ENCODE assay signal across 7 mouse cellular contexts in genomic region chr5:24076986-24077718, GRCm38 (mm10). TPM values are rescaled to one million over a fixed set of nuclear protein-coding genes. Genes with fewer than 3 reads are reported as not detected.
DNase-seq lines count a peak whose midpoint lies in the region; ATAC-seq and TF ChIP-seq lines count a peak whose summit lies in the region.

No protein-coding gene starts in this region.

- WGBS in intestine, embryonic 15.5 days, result 2% methylated on average over 15 of the region's 15 CpGs
- under 1% methylated on average over 15 of the region's 15 CpGs for WGBS in midbrain, embryonic 12.5 days
- WGBS in small intestine, adult 2 months, result 1% methylated on average over 14 of the region's 15 CpGs

- no peak for TF ChIP-seq POLR2A in small intestine, adult 2 months (IDR thresholded peaks at IDR 0.05; ENCODE audit: low read depth, low read length)

- ATAC-seq in intestine, embryonic 15.5 days, result peak; percentile 85
- ATAC-seq in midbrain, embryonic 12.5 days (ENCODE audit: low FRiP score, low read depth), result peak; percentile 82

- H3K9me3 ChIP-seq in intestine, embryonic 15.5 days, result no peaks in the 10 kb centered on the region
- no peaks in the 10 kb centered on the region for H3K9me3 ChIP-seq in midbrain, embryonic 12.5 days

- H3K4me3 ChIP-seq in intestine, embryonic 15.5 days (replicated peaks), result peak overlapping the region; percentile 28
- peak overlapping the region; percentile 25 for H3K4me3 ChIP-seq in midbrain, embryonic 12.5 days
- no peak overlapping the region for H3K4me3 ChIP-seq in small intestine, adult 2 months (ENCODE audit: low read depth, low read length)

- intact Hi-C loops in gastrocnemius, postnatal 36 days (cut with DNase I), result loop anchor here (2.0 to 5.0 kb wide), 2 partner anchors 186 to 230 kb away; no protein-coding TSS in a partner anchor
- intact Hi-C loops in left cerebral cortex, postnatal 4 days (cut with DNase I), result loop anchor here (5.0 kb wide), 1 partner anchor 220 kb away; no protein-coding TSS in a partner anchor

- DNase-seq in adrenal gland, postnatal 14 days, result peak; percentile 81
- peak; percentile 60 for DNase-seq in embryo, embryonic 11.5 days (ENCODE audit: low read depth, low spot score)
- DNase-seq in gastrocnemius, postnatal 36 days, result peak; percentile 40 to 59
- peak; percentile 77 for DNase-seq in left cerebral cortex, postnatal 4 days

- peak; percentile 67; the same call in 1 of the 2 replicates for TF ChIP-seq CTCF in small intestine, adult 2 months (IDR thresholded peaks at IDR 0.05; ENCODE audit: extremely low read depth, insufficient read length, insufficient replicate concordance, low read depth, low read length)

- H3K9ac ChIP-seq in intestine, embryonic 15.5 days, result no peak overlapping the region
- no peak overlapping the region for H3K9ac ChIP-seq in midbrain, embryonic 12.5 days (replicated peaks)

- 0 out of 2 replicates have a peak overlapping the region, but pooled peaks have one; percentile 48 for H3K27ac ChIP-seq in intestine, embryonic 15.5 days
- peak overlapping the region; percentile 52 for H3K27ac ChIP-seq in midbrain, embryonic 12.5 days (replicated peaks)
- no peak overlapping the region for H3K27ac ChIP-seq in small intestine, adult 2 months (ENCODE audit: insufficient read depth, low read depth, low read length)

- 0 out of 2 replicates have a peak, but pooled peaks cover 3% of the 10 kb centered on the region for H3K27me3 ChIP-seq in intestine, embryonic 15.5 days (replicated peaks)
- no peaks in the 10 kb centered on the region for H3K27me3 ChIP-seq in midbrain, embryonic 12.5 days
- H3K27me3 ChIP-seq in small intestine, adult 2 months (ENCODE audit: control insufficient read depth, insufficient read depth, low read length), result no peaks in the 10 kb centered on the region

- H3K4me2 ChIP-seq in intestine, embryonic 15.5 days (replicated peaks), result peak overlapping the region; percentile 50
- peak overlapping the region; percentile 43 for H3K4me2 ChIP-seq in midbrain, embryonic 12.5 days (replicated peaks)

- no peaks in the 10 kb centered on the region for H3K36me3 ChIP-seq in intestine, embryonic 15.5 days
- H3K36me3 ChIP-seq in midbrain, embryonic 12.5 days, result no peaks in the 10 kb centered on the region
- H3K36me3 ChIP-seq in small intestine, adult 2 months (ENCODE audit: control insufficient read depth, insufficient read depth, low read length), result no peaks in the 10 kb centered on the region

- no peaks in the 10 kb centered on the region for H3K4me1 ChIP-seq in intestine, embryonic 15.5 days (replicated peaks)
- H3K4me1 ChIP-seq in midbrain, embryonic 12.5 days, result peaks cover 13% of the 10 kb centered on the region; the same call in 1 of the 2 replicates
- peaks cover 5% of the 10 kb centered on the region; the same call in 1 of the 2 replicates for H3K4me1 ChIP-seq in small intestine, adult 2 months (ENCODE audit: control insufficient read depth, insufficient read depth, insufficient read length, low read length)

RNA-seq across cellular contexts. Expression of gene Klhl7, which starts 23.3 kb away (rescaled TPM):
- 30.1 and 31.6 TPM in 2 replicates for total RNA-seq in adrenal gland, postnatal 14 days (2021)
- 10 to 100 TPM; 28.8 to 35.7 TPM for total RNA-seq in gastrocnemius, postnatal 36 days (2021)
- polyA plus RNA-seq in intestine, embryonic 15.5 days (2015; fragmentation: Nextera tagmentation; extraction: Ambion mirVana), result 32.5 and 39.5 TPM in 2 replicates
- 100 to 1,000 TPM; 167 to 174 TPM for total RNA-seq in left cerebral cortex, postnatal 4 days (2021)
- polyA plus RNA-seq in midbrain, embryonic 12.5 days (2016; fragmentation: Nextera tagmentation; extraction: Ambion mirVana), result 130 and 144 TPM in 2 replicates
- polyA plus RNA-seq in small intestine, adult 2 months (2012; rRNA removed), result 0.09 and 0.28 TPM in 2 replicates

RNA-seq across cellular contexts. Expression of gene Fam126a, which starts 46.7 kb away (rescaled TPM):
- 67.7 and 74.0 TPM in 2 replicates for total RNA-seq in adrenal gland, postnatal 14 days (2021)
- 1 to 10 TPM; 5.2 to 7.2 TPM for total RNA-seq in gastrocnemius, postnatal 36 days (2021)
- 14.3 and 16.1 TPM in 2 replicates for polyA plus RNA-seq in intestine, embryonic 15.5 days (2015; fragmentation: Nextera tagmentation; extraction: Ambion mirVana)
- 10 to 100 TPM; 62.8 to 73.1 TPM for total RNA-seq in left cerebral cortex, postnatal 4 days (2021)
- 46.0 and 47.4 TPM in 2 replicates for polyA plus RNA-seq in midbrain, embryonic 12.5 days (2016; fragmentation: Nextera tagmentation; extraction: Ambion mirVana)
- 0.96 and 1.1 TPM in 2 replicates for polyA plus RNA-seq in small intestine, adult 2 months (2012; rRNA removed)
